Mouse (Mus musculus) layer of hippocampus, postnatal 10 days (tissue): Measurements from ENCODE around the gene Zbtb20. TPM values are rescaled to one million over a fixed set of nuclear protein-coding genes. Genes with fewer than 3 reads are reported as not detected.

Source experiments
- DNase-seq, 2 experiments: peaks; one replicate each; pipeline ENCODE4 v3.0.0; 2021; ENCODE audit warnings: low spot score in 2 of 2
- total RNA-seq, 2 experiments: library from RNA; stranded (reverse); gene quantifications; 2 replicates each; pipeline ENCODE4 v1.2.3; 2021

The Zbtb20 gene
- total RNA-seq, 2 experiments from 2014 or later: 310 to 333 TPM

GRCm38 (mm10) chr16:43438878-43439371 is 563.2 kb downstream of the Zbtb20 start:
- DNase-seq: no peak

GRCm38 (mm10) chr16:43441392-43441791 is 565.7 kb downstream of the Zbtb20 start:
- DNase-seq: no peak

DNA sequence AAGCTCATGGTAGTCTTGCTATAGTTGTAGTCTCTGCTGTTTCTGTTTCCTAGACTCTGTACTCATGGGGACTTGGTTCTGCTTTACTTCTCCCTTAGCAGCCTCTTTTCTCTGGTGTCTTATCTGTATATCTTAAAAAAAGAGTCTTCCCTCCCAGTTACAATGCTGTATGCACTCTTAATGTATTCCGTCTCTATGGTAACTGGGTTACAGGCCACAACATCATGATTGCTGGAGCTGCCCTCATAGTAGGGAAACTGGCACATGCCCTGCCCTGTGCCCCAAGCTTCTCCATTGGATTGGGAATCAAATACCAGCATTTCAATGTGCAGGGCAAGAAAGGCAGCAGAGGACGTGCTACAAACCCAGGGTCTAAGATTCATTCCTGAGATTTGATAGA is 567.4 kb downstream of the Zbtb20 start:
- no peak for DNase-seq

DNA sequence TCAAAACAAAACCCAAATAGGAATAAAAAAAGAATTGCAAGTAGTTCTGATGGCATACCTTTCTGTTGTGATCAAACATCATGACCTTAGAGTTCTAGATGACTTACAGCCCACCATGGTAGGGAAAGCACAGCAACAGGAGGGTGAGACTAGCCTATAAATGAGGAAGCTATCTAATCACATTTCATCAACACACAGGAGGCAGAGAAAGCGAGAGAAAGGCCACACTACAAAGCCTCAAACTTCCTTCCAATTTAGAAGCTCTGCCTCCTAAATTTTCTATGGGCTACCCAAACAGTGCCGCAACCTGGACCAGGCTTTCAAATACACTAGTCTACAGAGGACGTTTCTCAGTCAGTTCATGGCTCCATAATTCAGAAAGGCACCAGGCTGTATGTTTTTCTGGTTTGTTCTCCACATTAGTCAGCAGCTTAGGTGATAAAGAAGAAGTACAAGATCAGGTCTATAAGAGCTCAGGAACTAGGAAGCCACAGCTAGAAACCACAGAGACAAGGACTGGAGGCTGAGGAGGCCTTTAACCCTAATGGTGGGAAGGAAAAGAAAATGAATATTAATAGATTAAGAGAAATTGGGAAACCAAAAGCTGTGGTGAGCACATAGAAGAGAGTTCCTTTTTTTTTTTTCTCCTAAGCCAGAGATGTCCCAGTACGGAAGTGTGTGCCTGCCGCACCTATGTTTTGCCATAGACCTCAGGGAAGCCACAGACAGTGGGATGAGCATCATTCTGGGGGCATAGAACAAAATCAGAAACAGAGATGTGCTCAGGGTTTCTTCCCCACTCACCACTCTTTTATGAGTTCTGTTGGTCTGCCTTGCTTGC is 572.7 kb downstream of the Zbtb20 start:
- no peak for DNase-seq

DNA sequence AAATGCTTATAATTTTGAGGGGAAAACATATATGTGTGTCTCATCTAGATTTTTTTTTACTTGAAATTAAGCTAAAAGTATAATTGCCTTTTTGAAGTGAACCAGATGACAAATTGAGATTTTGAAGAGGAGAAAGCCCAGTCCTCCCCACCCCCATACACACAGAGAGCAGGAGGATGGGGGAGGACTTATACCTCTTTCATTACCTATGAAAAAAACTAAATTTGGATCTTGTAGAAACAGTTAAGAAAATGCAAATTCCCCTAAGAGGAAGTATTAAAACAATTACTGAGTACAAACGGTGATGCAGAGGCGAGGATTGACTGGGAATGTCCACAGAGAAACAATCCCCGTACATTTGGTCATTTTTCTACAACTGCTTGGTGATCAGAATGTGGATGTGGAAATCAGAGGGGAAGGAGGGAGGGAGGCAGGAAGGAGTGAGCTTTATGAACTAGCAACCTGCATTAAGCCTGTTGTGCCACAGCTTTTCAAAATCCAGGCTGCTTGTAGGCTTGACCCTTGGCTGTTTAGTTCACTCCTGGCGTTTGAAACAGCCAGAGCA is 578.8 kb downstream of the Zbtb20 start:
- DNase-seq: no peak

GRCm38 (mm10) chr16:43456446-43457172 is 580.9 kb downstream of the Zbtb20 start:
- no peak for DNase-seq

DNA sequence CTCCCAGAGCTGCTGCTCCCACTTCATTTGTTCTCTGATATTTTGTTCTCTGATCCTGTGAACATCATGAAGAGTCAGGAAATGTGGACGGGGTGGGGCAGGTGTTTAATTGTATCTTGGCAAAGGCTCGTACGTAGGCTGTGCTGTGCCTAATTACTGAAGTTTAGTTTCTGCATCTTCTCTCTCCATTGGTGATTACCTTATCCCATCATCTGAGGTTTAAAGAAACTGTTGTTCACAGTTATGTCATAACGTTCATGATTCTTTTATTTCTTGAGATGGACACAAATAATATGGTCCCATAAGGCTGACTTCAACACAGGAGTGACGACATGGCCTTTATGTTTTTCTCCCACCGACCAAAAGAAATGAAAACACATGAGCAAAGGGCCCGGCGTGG is 582.1 kb downstream of the Zbtb20 start:
- DNase-seq: no peak

- no peak for DNase-seq
Observed at GRCm38 (mm10) chr16:43458726-43459223, 583.1 kb downstream of the Zbtb20 start.

DNA sequence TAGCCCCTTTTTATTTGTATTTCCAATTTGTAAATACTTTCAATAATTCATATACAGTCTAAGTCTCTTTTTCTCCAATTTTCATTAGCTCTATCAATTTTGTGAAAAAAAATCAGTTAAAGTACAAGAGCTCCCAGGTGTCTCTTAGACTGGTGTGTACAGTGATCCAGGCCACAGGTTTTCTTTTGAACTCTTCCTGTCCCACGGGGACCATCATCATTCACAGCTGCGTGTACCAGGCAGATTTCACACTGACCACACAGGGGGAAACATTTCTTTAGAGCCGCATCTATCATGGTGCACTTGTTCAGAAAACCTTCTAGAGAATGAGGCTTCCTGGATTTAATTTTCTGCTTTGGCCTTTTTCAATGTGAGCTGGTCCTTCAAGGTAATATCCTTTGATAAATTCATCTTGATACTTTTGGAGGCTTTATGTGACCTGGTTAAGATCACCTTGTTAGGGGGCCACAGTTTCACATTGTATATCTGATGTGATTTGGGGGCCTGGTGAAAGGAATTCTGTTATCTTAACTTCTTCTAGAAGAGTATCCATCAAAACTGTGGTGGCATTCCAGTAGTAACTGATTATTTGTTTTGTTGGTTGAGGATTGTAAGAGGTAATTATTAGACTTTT is 586.2 kb downstream of the Zbtb20 start:
- DNase-seq: no peak

DNA sequence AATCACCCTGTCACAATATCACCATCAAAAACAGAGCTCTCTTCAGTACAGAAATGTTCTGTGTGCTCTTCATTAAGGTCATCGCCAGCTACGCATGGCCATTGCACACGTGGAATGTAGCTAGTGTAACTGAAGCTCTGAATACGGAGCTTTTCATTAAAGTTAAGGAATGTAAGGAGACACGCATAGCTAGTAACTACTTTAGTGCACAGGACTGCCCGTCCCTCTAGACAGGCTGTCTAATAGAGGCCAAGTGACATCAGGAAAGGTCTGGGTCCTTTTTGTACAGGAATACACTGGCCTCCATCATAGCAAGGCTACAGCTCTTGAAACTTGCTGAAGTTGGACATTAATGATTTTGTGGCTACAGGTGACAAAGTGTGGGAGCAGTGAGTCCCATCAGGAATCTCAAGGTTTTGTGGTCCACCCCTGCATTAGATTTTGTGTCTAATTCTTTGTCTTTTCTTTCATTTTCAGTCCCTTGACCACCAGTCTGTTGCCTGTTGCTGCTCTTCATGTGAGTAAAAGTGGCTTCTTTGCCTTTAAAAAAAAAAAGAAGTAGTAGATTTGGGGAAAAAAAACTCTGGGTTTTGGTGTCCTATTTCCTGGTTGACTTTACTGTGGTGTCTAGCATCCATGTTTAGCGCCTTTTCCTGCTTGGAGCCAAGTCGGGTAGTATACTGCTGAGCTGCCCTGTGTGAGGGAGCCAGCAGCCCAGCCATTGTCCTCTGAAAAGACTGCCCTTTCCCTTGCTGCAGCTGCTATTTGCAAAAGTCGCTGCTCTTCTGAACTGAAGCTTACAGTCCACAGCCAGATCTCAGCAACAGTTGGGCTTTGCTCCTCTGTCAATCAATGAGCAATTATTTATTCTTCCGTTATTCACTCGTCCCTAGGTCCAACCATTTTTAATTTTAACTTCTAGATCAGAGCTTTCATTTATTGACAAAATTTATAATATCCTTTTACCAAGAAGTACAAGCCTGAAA is 587.1 kb downstream of the Zbtb20 start:
- no peak for DNase-seq

DNA sequence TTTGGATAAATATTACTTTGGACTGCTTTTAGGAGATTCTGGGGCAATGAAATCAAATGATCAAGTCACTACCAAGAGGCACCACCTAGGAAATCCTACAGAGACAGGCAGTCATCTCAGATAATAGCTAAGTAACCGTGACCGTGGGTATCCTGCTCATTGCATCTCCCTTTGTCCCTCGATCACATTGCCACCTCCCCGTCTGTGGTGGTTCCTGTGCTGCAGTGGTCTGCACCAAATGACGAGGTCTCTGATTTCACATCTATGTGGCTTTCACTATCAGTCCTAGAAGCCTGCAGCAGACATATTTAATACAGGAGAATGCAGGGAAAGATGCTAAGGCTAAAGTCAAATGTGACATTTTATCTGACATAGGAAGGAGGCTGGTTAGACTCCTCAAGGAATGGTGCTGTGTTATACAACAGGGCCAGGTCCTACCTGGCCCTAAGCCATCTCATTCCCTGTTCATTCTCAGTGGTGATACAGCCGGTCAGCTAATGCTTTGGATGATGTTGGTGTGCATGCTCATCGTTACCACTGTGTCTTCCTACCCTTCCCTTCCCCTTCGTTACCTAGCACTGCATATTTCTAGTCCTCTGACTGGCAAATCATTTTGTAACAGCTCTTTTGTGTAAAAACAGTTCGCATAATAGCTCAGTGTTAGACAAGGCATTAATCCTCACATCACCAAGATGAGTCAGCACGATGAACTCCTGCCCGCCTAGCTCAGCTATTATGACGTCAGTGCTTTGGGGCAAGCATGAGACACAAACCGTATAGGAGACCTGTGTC is 588.2 kb downstream of the Zbtb20 start:
- DNase-seq: no peak

DNA sequence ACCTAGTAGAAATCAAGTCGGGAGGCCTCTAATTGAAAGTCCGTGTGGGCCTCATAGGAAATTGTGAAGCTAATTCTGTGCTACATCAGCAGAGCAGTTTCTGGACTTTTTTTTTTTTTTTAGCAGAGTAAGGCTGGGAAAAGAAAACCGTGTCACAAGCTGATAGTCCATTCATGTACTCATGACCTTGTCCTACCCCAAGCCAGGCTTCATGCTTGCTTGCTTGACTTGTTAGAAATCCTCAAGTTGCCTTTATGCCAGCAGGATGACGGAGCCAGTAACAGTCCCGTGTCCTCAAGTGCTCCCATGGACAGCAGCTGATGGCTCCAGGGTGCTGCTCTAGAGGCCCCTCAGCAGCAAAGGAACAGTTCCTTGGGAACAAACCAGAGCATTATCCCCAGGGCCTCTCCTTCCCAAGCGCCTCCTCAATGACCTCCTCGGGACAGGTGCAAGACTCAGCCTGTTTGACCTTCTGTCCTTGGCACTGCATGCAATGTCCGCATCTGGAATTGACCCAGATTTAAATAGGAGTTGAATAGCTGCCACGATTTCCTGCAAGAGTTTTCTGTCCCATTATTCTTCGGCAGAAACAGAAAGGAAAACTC is 588.9 kb downstream of the Zbtb20 start:
- DNase-seq: peak; percentile 53 to 59

DNA sequence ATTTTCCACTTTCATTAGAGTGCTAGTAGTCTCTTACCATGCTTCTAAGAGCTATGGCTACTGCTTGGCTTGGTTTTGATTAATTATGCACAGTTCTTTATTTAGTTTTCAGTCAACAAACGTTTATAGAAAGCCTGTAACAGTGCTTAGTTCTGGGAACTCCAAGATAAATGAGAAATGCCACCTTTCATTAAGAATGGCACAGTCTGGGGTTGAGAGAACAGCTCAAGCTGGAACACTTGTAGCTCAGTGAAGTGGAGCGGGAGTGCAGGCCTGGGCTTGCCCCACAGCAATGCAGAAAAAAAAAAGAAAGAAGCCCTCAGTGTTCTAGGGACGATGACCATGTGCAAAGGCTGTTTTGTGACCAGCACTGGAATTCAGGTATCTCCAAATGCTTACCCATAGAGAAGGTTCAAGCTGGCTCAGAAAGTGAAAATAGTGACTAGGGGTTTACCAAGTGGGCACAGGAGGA is 589.7 kb downstream of the Zbtb20 start:
- DNase-seq: no peak

- no peak for DNase-seq
Observed at GRCm38 (mm10) chr16:43465921-43466748, 590.5 kb downstream of the Zbtb20 start.

GRCm38 (mm10) chr16:43466749-43467065 is 591.0 kb downstream of the Zbtb20 start:
- peak; percentile 76 to 79 for DNase-seq

DNA sequence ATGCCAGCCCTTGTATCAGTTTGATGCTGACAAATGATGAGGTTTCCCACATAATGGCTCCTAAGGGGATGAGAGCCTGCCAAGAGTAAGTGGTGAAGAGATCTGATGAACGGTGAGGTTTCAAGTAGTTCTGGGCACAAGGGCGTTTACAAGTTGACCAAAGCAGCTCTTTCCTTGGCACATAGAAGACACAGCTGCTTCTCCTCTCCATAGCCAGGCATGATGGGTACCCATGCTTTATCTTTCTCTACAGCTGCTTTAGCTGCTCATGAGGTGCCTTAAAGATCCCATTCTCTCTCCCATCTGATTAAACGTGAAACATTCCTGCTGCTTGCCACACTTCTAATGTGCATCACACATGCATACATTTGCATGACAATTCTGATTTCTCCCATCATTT is 595.4 kb downstream of the Zbtb20 start:
- no peak for DNase-seq

DNA sequence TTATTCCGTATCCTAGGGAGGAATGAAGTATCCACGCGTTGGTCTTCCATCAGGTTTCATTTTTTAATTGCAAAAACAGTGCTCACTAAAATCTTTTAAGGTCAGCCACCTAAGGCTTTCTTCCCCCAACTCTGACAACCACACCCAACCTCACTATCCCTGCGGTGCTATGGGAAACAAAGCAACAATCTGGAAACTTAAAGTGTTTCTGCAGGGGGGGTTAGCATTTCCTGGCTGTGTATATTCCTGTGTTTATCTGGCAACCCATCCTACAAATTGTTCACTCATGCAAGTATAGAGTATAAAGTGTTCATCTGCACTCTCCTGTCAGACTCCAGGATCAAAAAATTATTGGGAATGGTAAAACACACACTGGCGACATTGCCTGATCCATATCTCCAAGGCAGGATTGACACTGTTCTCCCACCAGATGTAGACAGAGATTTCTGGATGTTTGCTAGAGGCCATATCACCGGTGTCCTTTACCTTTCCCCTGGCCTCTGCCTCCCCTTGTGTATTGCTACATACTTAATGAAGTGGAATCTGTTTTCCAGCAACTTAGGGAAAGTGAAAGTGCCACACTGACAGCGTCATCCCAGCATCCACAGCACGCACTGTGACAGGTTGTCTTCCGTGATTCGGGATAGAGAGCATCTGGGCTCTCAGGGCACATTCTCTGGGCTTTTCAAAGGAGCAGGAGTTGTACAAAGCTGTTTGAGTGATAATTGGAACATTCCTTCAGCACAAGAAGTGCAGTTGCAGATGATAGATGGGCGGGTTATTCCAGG is 599.5 kb downstream of the Zbtb20 start:
- DNase-seq: no peak
